Mouse (Mus musculus): ENCODE results near the gene Atn1. TPM values are rescaled to one million over a fixed set of nuclear protein-coding genes. Genes with fewer than 3 reads are reported as not detected.
"Not testable (repeated sequence)": the region's sequence is repeated elsewhere in the genome, so short reads cannot be mapped to it uniquely, and the experiment has no call there.

Gene Atn1
- polyA plus RNA-seq (2015; fragmentation: Nextera tagmentation; extraction: Ambion mirVana) = 17.0 and 17.7 TPM in 2 replicates

DNA sequence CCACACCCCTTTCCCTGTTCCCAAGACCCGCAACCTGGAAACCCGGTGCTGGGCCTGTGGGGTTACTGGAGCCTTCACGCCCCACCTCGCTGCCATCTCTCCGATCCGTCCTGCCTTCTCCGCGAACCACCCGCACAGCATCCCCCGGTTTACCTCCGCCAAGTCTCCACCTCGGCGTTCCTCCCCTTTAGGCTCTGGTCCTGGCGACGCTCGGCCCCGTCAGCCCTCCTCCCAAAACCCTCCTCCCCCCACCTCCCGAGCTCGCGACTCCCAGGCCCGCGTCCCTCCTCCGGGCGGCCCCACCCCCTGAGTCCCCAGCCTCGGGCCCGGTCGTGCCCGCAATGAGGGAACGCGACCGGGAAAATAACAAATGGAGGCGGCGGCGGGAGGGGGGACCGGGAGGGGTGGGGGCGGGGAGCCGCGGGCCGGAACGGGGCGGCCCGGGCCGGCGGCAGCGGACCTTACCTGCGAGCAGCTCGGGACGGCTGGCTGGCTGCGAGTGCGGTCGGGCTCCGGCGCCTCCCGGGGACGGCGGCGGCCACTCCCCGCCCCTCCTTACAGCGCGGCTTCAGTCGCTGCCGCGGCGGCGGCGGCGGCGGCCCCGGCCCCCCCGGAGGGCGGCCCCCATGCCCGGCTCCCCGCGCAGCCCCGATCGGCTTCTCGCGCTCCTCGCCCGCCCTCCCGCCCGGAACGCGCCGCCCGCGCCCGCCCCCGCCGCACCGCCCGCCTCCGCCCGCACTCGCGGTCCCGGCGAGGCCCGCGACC, at the start of gene Atn1, which contains the start of gene Gm45234:
Atn1 (minus strand) TSS at position 694 of the 765 bp plus-strand sequence.
Gm45234 (minus strand) TSS at position 191 of the 765 bp plus-strand sequence.
- Histone ChIP-seq H3K4me2 (peak within 1 kb of the TSS; percentile 75), H3K36me3 (peaks cover 15% of the 10 kb centered on the region; the same call in 1 of the 2 replicates), H3K27me3 (no peaks in the 10 kb centered on the region; the same call in 1 of the 2 replicates), H3K27ac (peak within 1 kb of the TSS; percentile 97), H3K4me3 (replicated peaks) (peak within 1 kb of the TSS; percentile 85), H3K9me3 (replicated peaks) (no peaks in the 10 kb centered on the region), H3K4me1 (peaks cover 56% of the 10 kb centered on the region), H3K9ac (peak within 1 kb of the TSS; percentile 96)
- peak; percentile 73 for ATAC-seq (replicated peaks; ENCODE audit: low FRiP score)
- WGBS = under 1% methylated on average over 64 of the region's 100 CpGs

DNA sequence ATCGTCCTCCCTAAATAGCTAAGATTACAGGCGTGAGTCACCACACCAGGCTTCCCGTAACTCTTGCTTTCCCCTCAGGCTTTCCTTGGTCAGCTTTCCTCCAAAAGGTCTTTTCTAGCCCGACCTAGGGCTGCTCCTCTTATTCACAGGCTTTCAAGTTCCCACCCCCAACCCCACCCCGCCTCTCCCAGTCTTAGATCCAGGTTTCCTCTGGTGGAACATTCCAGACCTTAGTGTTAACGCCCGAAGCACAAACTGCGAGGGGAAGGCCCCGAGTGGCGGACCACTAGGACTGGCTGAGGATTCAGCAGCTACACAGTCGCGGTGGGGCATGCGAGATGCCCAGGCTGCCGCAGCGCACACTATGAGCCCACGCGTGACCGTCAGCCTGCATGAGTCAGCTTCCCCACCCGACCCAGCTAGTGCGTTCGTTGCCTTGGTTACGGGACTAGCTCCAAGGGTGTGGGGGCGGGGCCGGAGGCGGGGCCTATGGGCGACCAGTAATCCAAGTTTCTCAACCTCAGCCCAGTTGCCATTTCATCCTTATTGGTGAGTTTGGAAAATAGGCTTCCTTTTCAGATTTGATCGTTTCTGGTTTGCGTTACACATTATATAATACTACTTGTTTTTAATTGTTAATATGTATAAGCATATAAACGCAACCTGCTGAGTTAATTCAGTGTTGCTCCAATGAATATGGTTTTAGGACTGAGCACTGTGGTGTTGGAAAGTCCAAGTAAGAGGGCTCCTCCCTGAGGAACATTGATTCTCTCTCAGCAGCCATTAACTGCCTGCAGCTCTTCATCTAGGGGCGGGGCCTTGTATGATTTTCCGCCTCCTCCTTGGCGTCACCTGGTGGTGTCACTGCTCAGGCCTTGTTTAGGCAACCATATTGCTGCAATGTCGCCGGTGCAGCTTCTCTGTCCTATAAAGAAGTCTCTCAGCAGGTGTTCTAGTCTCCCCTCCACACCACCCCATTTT, 49.3 kb upstream of the Atn1 start:
- H3K4me3 ChIP-seq (replicated peaks) = peak overlapping the region; percentile 53
- H3K27ac ChIP-seq = peak overlapping the region; percentile 97
- H3K4me2 ChIP-seq = peak overlapping the region; percentile 81
- peaks cover 49% of the 10 kb centered on the region for H3K4me1 ChIP-seq
- H3K27me3 ChIP-seq = no peaks in the 10 kb centered on the region
- H3K36me3 ChIP-seq = peaks cover 7% of the 10 kb centered on the region; the same call in 1 of the 2 replicates
- WGBS = 1% methylated on average over 34 of the region's 34 CpGs
- ATAC-seq (replicated peaks; ENCODE audit: low FRiP score) = peak; percentile 79
- peak overlapping the region; percentile 38 for H3K9ac ChIP-seq
- no peaks in the 10 kb centered on the region for H3K9me3 ChIP-seq (replicated peaks)

DNA sequence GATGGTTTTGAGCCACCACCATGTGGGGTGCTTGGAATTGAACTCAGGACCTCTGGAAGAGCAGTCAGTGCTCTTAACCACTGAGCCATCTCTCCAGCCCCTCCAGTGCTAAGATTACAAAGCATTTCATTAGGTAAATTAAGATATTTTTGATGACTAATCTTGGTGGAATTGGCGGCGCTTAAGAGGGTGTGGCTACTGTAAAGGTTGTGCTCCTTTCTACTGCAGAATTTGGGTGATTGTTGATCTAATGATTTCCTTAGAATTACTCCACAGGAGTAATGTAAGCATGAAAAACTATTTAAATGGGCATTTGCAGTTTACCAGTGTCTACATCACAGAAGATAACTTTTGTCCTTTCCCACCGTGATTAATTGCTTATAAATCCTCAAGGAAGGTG, 48.0 kb upstream of the Atn1 start:
- 89% methylated on average over 3 of the region's 3 CpGs for WGBS
- Histone ChIP-seq H3K36me3 (no peaks in the 10 kb centered on the region), H3K9me3 (replicated peaks) (no peaks in the 10 kb centered on the region), H3K4me3 (replicated peaks) (no peak overlapping the region), H3K4me1 (peaks cover 36% of the 10 kb centered on the region), H3K27ac (no peak overlapping the region; the same call in 1 of the 2 replicates), H3K27me3 (no peaks in the 10 kb centered on the region), H3K4me2 (no peak overlapping the region), H3K9ac (no peak overlapping the region)
- no peak for ATAC-seq (replicated peaks; ENCODE audit: low FRiP score)

DNA sequence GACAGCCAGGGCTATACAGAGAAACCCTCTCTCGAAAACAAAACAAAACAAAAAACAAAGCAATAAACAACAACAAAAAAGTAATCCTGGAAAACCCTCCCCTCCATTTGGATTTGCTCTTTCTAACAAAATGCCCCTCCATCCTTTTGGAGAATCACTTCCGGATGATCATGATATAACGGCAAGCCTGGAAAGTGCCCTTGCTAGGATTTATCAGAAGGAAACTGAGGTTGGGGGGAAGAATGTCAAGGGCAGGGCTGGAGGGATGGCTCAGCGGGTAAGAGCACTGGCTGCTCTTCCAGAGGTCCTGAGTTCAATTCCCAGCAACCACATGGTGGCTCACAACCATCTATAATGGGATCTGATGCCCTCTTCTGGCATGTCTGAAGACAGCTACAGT, 47.4 kb upstream of the Atn1 start:
- 92% methylated on average over 4 of the region's 4 CpGs for WGBS

DNA sequence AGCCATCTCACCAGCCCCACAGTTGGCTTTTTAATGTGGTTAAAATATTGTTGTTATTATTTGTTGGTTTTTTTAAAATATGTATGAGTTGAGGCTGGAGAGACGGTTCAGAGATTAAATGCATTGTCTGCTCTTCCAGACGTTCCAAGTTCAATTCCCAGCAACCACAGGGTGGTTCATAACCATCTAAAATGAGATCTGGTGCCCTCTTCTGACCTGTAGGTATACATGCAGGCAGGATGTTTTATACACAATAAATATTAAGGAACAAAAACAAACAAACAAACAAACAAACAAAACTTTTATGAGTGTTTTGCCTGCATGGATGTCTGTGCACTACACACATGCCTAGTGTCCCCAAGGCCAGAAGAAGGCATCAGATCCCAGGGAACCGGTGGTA, 46.7 kb upstream of the Atn1 start:
- Histone ChIP-seq H3K4me1 (peaks cover 29% of the 10 kb centered on the region), H3K4me3 (replicated peaks) (no peak overlapping the region), H3K27me3 (no peaks in the 10 kb centered on the region), H3K9ac (no peak overlapping the region), H3K9me3 (replicated peaks) (no peaks in the 10 kb centered on the region), H3K36me3 (no peaks in the 10 kb centered on the region), H3K4me2 (no peak overlapping the region), H3K27ac (no peak overlapping the region)
- ATAC-seq (replicated peaks; ENCODE audit: low FRiP score) = no peak
- WGBS = 83% methylated on average over 3 of the region's 3 CpGs

More for the DNA sequence above, 47.4 kb upstream of the Atn1 start:
- ATAC-seq (replicated peaks; ENCODE audit: low FRiP score); H3K4me2 ChIP-seq; H3K27ac ChIP-seq; H3K36me3 ChIP-seq; H3K27me3 ChIP-seq; H3K4me3 ChIP-seq (replicated peaks); H3K9ac ChIP-seq; H3K9me3 ChIP-seq (replicated peaks): not testable (repeated sequence)
- peaks cover 32% of the 10 kb centered on the region for H3K4me1 ChIP-seq

DNA sequence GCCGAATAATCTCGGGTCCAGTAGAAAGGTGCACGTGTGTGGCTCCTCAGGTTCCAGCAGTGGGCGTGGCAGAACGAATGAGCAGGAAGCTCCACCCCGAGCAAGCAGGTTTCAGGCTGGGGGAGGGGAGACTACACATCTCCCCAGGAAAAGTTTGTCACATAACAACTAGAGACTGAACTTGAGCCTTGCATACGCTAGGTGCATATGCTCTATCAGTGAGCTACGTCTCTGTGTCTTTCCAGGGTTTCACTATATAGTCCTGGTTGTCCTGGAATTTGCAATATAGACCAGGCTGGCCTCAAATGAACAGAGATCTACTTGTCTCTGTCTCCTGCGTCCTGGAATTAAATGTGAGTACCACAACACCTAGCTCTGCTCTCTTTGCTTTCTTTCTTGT, 46.1 kb upstream of the Atn1 start:
- H3K27ac ChIP-seq = peak overlapping the region; percentile 41
- H3K27me3 ChIP-seq; H3K9ac ChIP-seq; H3K36me3 ChIP-seq; H3K9me3 ChIP-seq (replicated peaks); ATAC-seq (replicated peaks; ENCODE audit: low FRiP score): not testable (repeated sequence)
- H3K4me1 ChIP-seq = peaks cover 22% of the 10 kb centered on the region
- peak overlapping the region; percentile 50 for H3K4me2 ChIP-seq
- 13% methylated on average over 5 of the region's 9 CpGs for whole genome bisulfite sequencing
- peak overlapping the region; percentile 21; the same call in 1 of the 2 replicates for H3K4me3 ChIP-seq (replicated peaks)

DNA sequence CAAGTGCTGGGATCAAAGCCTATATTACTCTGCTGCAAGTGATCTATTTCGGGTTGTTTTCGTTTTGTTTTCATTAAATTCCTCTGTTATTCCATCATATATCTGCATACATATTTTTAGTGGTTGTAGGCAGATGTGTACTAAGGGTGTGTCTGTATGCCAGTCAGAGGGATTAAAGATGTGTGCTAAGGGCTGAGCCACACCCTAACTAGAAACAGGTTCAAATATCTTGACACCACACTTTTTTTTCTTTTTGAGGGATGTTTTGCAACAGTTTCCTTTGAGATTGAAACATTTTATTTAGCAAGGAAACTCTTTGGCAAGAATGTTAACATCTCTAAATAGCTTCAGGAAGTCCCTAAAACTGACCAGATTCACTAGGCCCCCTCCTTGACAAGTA, 39.9 kb upstream of the Atn1 start:
- Histone ChIP-seq H3K4me2 (no peak overlapping the region), H3K9ac (no peak overlapping the region), H3K4me3 (replicated peaks) (no peak overlapping the region), H3K36me3 (no peaks in the 10 kb centered on the region), H3K27ac (peak overlapping the region; percentile 88), H3K9me3 (replicated peaks) (no peaks in the 10 kb centered on the region), H3K27me3 (no peaks in the 10 kb centered on the region), H3K4me1 (peaks cover 5% of the 10 kb centered on the region; the same call in 1 of the 2 replicates)
- WGBS = 74% methylated on average over 2 of the region's 2 CpGs
- 0 out of 2 replicates have a peak, but pooled peaks have one; percentile 15 for ATAC-seq (replicated peaks; ENCODE audit: low FRiP score)

DNA sequence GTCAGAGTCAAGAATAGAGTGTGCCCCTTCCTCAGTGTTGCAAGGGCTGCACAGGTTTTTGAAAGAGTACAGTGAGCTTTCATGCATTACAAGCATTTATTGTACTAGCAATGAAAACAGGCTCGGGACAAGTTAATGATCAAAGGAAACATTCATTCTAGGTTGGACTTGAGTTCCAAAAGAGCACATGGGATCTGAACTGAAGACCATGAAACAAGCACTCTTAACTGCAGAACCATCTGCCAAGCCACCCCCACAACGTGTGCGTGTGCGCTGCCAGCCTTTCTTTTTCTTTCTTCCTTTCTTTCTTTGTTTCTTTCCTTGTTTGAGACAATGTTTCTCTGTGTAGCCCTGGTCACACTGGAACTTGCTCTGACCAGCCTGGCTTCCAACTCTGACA, 39.5 kb upstream of the Atn1 start:
- peak; percentile 71; the same call in 1 of the 2 replicates for ATAC-seq (replicated peaks; ENCODE audit: low FRiP score)
- H3K9me3 ChIP-seq (replicated peaks) = no peaks in the 10 kb centered on the region
- no peaks in the 10 kb centered on the region for H3K27me3 ChIP-seq
- 65% methylated on average over 4 of the region's 4 CpGs for whole genome bisulfite sequencing
- H3K36me3 ChIP-seq = no peaks in the 10 kb centered on the region
- peaks cover 5% of the 10 kb centered on the region; the same call in 1 of the 2 replicates for H3K4me1 ChIP-seq
- peak overlapping the region; percentile 88 for H3K27ac ChIP-seq
- no peak overlapping the region for H3K9ac ChIP-seq
- H3K4me2 ChIP-seq = no peak overlapping the region
- H3K4me3 ChIP-seq (replicated peaks) = no peak overlapping the region

DNA sequence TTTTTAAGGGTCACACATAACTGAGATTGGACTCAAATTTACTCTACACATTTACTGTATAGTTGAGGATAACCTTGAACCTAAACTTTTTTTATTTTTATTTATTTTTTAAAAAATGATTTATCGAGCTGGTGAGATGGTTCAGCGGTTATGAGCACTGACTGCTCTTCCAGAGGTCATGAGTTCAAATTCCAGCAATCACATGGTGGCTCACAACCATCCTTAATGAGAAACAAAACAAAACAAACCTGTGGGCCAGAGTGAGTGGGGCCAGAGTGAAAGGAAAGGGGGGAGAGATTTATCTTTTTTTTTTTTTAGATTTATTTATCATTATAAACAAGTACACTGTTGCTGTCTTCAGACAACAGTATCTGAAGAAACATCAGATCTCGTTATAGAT, 35.6 kb upstream of the Atn1 start:
- no peak for ATAC-seq (replicated peaks; ENCODE audit: low FRiP score)
- Histone ChIP-seq H3K27ac (no peak overlapping the region), H3K4me3 (replicated peaks) (no peak overlapping the region), H3K4me2 (no peak overlapping the region), H3K36me3 (no peaks in the 10 kb centered on the region), H3K4me1 (peaks cover 22% of the 10 kb centered on the region), H3K9ac (no peak overlapping the region), H3K27me3 (no peaks in the 10 kb centered on the region), H3K9me3 (replicated peaks) (no peaks in the 10 kb centered on the region)
- WGBS = 73% methylated on average over 3 of the region's 3 CpGs

DNA sequence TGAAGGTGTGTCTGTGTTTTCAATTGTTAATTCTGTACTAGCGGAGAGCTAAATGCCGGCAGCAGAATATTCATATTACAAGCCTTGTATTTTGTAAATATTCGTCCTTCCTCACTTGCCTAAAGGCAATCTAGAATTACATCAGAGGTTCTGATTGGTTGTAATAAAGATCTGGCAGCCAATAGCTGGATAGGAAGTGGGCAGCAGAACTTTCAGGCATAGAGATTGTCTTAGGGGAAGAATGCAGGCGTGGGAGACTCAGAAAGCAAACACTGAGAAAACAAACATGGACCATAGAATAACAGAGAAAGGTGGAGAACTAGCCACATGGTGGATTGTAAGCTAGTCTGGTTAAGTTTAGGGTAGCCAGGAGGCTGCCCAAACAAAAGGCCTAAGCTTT, 33.8 kb upstream of the Atn1 start:
- Histone ChIP-seq H3K4me3 (replicated peaks) (no peak overlapping the region), H3K4me1 (peaks cover 17% of the 10 kb centered on the region), H3K9me3 (replicated peaks) (no peaks in the 10 kb centered on the region), H3K9ac (no peak overlapping the region), H3K4me2 (no peak overlapping the region), H3K27me3 (no peaks in the 10 kb centered on the region), H3K27ac (peak overlapping the region; percentile 73), H3K36me3 (no peaks in the 10 kb centered on the region)
- ATAC-seq (replicated peaks; ENCODE audit: low FRiP score) = 0 out of 2 replicates have a peak, but pooled peaks have one; percentile 49
- WGBS = 29% methylated on average over 4 of the region's 4 CpGs

DNA sequence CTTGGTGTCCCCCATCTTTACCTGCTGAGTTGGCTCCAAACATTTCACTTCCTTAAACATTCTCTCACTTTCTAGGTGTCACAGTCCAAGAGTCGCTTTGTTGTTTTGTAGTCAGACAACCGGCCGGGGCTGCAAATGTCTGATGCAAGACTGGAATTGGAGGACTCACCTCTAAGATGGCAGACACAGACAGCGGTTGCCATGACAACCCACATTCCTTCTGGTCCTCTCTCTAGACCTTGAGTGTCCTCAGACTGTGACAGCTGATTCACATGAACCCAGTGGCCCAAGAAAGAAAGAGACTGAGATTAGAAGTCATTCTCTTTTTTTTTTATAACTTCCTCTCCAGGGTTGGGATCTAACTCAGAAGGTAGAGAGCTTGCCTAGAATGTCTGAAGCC, 33.2 kb upstream of the Atn1 start:
- no peak overlapping the region for H3K4me3 ChIP-seq (replicated peaks)
- no peak; the same call in 1 of the 2 replicates for ATAC-seq (replicated peaks; ENCODE audit: low FRiP score)
- no peak overlapping the region for H3K9ac ChIP-seq
- no peak overlapping the region for H3K4me2 ChIP-seq
- H3K36me3 ChIP-seq = no peaks in the 10 kb centered on the region
- peak overlapping the region; percentile 73; the same call in 1 of the 2 replicates for H3K27ac ChIP-seq
- WGBS = 76% methylated on average over 4 of the region's 4 CpGs
- H3K9me3 ChIP-seq (replicated peaks) = no peaks in the 10 kb centered on the region
- peaks cover 17% of the 10 kb centered on the region for H3K4me1 ChIP-seq
- H3K27me3 ChIP-seq = no peaks in the 10 kb centered on the region

Data from kidney, embryonic 15.5 days (tissue).